Mouse (Mus musculus): ENCODE measurements around the gene Dscaml1. TPM values are rescaled to one million over a fixed set of nuclear protein-coding genes. Genes with fewer than 3 reads are reported as not detected.
A peak's percentile ranks its signal among the peaks of the same experiment; 100 is the strongest.

Dscaml1 gene
- total and polyA plus RNA-seq, 2 experiments from 2014 or later, result 0.04 to 0.84 TPM

DNA sequence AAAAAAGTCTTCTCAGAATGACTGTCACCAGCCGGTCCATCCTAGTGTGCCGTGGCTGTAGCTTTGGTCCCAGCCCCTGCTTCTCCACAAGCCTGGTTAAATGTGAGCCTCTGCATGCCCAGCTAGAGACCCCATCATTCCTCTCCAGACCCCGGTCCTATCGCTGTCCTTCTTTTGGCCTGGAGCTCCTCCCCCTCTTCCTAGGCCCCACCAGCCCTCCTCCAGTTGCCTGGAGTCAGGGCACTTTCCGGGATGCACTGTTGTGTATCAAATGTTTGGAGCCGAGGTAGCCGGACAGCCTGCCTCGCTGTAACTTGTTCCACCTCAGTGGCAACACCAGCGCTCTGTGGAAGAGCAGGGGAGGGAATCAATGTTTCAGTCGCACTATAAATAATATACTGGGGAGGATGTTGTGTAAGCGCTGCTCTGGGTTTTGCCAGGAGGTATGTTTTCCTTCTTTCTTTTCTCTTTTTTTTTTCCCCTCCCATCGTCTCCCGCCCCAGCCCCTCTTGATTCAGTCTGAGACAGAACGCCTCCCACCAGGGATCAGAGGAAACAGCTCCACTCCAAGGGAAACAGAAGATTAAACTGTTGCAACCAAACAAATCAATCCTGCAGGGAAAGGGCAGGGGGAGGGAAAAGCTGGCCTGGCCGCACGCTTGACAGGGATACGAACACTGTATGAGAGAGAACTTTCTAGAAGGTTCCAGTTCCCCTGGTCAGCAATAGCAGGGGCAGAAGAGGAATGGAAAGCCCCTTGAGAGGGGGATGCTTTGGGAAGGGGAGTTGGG lies 128.8 kb downstream of the Dscaml1 start:
- no peak overlapping the region for H3K4me2 ChIP-seq (ENCODE audit: low read depth, low read length)
- H3K4me1 ChIP-seq (ENCODE audit: control insufficient read depth, insufficient read depth), result peaks cover 3% of the 10 kb centered on the region; the same call in 1 of the 2 replicates
- H3K9me3 ChIP-seq (replicated peaks; ENCODE audit: control insufficient read depth, low read length), result no peaks in the 10 kb centered on the region
- DNase-seq (ENCODE audit: low spot score), result peak; percentile 22
- no peaks in the 10 kb centered on the region for H3K27me3 ChIP-seq (ENCODE audit: control insufficient read depth, insufficient read depth, low read length)
- ATAC-seq (ENCODE audit: insufficient read depth, low read depth), result 0 out of 2 replicates have a peak, but pooled peaks have one; percentile 27
- H3K27ac ChIP-seq (ENCODE audit: low read depth), result no peak overlapping the region
- TF ChIP-seq CTCF (IDR thresholded peaks at IDR 0.05; ENCODE audit: low read depth) (no peak), EP300 (IDR thresholded peaks at IDR 0.05; ENCODE audit: low read depth) (no peak)
- H3K4me3 ChIP-seq (ENCODE audit: low read depth, low read length), result no peak overlapping the region
- 32% methylated on average over 17 of the region's 17 CpGs for WGBS
- no peaks in the 10 kb centered on the region for H3K36me3 ChIP-seq (replicated peaks; ENCODE audit: control insufficient read depth, insufficient read depth, low read length)
- H3K9ac ChIP-seq (replicated peaks; ENCODE audit: low read depth, low read length), result no peak overlapping the region

GRCm38 (mm10) chr9:45556882-45557281 lies 130.5 kb downstream of the Dscaml1 start:
- no peaks in the 10 kb centered on the region for H3K9me3 ChIP-seq (replicated peaks; ENCODE audit: control insufficient read depth, low read length)
- H3K4me1 ChIP-seq (ENCODE audit: control insufficient read depth, insufficient read depth), result peaks cover 3% of the 10 kb centered on the region; the same call in 1 of the 2 replicates
- H3K4me2 ChIP-seq (ENCODE audit: low read depth, low read length), result no peak overlapping the region
- DNase-seq (ENCODE audit: low spot score) (no peak), ATAC-seq (ENCODE audit: insufficient read depth, low read depth) (no peak)
- no peaks in the 10 kb centered on the region for H3K36me3 ChIP-seq (replicated peaks; ENCODE audit: control insufficient read depth, insufficient read depth, low read length)
- no peaks in the 10 kb centered on the region for H3K27me3 ChIP-seq (ENCODE audit: control insufficient read depth, insufficient read depth, low read length)
- H3K9ac ChIP-seq (replicated peaks; ENCODE audit: low read depth, low read length), result no peak overlapping the region
- TF ChIP-seq CTCF (IDR thresholded peaks at IDR 0.05; ENCODE audit: low read depth) (no peak), EP300 (IDR thresholded peaks at IDR 0.05; ENCODE audit: low read depth) (no peak)
- WGBS, result 87% methylated on average over 3 of the region's 3 CpGs
- no peak overlapping the region for H3K27ac ChIP-seq (ENCODE audit: low read depth)
- H3K4me3 ChIP-seq (ENCODE audit: low read depth, low read length), result no peak overlapping the region

GRCm38 (mm10) chr9:45560987-45561386 lies 134.6 kb downstream of the Dscaml1 start:
- 70% methylated on average over 6 of the region's 6 CpGs for WGBS
- H3K27ac ChIP-seq (ENCODE audit: low read depth), result no peak overlapping the region

DNA sequence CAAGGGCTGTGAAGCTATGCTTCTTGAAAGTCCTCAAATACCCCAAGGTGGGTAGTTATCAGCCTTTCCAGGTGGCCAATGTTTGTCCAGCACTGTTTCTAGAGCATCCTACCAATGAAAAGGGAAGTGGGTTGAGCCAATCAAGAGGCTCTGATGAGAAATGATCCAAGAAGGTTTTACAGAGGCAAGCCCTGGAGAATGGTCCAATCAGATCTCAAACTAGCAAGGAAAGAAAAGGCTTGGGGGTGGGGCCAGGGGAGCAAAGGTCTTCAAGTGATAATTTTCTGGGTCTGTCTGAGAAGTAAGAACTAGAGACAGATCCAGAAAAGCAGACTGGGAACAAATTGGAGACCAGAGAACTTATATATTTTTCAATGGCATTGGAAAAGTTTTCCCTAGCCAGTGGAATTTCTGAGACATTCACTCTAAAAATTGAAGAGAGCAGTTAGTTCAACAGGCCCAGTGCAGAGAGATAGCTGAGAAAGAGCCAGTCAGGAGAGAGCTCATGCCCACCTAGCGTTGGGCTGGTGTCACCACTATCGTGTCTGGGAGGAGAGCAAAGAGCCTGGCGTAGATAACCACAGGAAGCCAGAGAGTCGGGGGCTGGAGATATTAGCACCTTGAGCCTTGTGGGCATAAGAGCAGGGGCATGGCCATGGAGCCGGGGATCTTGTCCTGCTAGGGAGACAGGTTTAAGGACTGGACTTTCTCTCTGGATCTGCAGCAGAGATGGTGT lies 140.6 kb downstream of the Dscaml1 start:
- no peaks in the 10 kb centered on the region for H3K4me1 ChIP-seq (ENCODE audit: control insufficient read depth, insufficient read depth)
- H3K36me3 ChIP-seq (replicated peaks; ENCODE audit: control insufficient read depth, insufficient read depth, low read length), result no peaks in the 10 kb centered on the region
- no peak for ATAC-seq (ENCODE audit: insufficient read depth, low read depth)
- H3K9me3 ChIP-seq (replicated peaks; ENCODE audit: control insufficient read depth, low read length), result no peaks in the 10 kb centered on the region
- DNase-seq (ENCODE audit: low spot score), result no peak
- H3K27ac ChIP-seq (ENCODE audit: low read depth), result no peak overlapping the region
- H3K4me2 ChIP-seq (ENCODE audit: low read depth, low read length), result no peak overlapping the region
- 40% methylated on average over 5 of the region's 5 CpGs for WGBS
- no peaks in the 10 kb centered on the region for H3K27me3 ChIP-seq (ENCODE audit: control insufficient read depth, insufficient read depth, low read length)
- H3K4me3 ChIP-seq (ENCODE audit: low read depth, low read length), result no peak overlapping the region
- H3K9ac ChIP-seq (replicated peaks; ENCODE audit: low read depth, low read length), result no peak overlapping the region
- no peak for TF ChIP-seq EP300 (IDR thresholded peaks at IDR 0.05; ENCODE audit: low read depth)
- no peak for TF ChIP-seq CTCF (IDR thresholded peaks at IDR 0.05; ENCODE audit: low read depth)

More at GRCm38 (mm10) chr9:45560987-45561386, 134.6 kb downstream of the Dscaml1 start:
- H3K4me1 ChIP-seq (ENCODE audit: control insufficient read depth, insufficient read depth), result no peaks in the 10 kb centered on the region
- DNase-seq (ENCODE audit: low spot score) (no peak), ATAC-seq (ENCODE audit: insufficient read depth, low read depth) (no peak)
- H3K36me3 ChIP-seq (replicated peaks; ENCODE audit: control insufficient read depth, insufficient read depth, low read length), result no peaks in the 10 kb centered on the region
- H3K9me3 ChIP-seq (replicated peaks; ENCODE audit: control insufficient read depth, low read length), result no peaks in the 10 kb centered on the region
- H3K4me3 ChIP-seq (ENCODE audit: low read depth, low read length), result no peak overlapping the region
- H3K9ac ChIP-seq (replicated peaks; ENCODE audit: low read depth, low read length), result no peak overlapping the region
- H3K4me2 ChIP-seq (ENCODE audit: low read depth, low read length), result no peak overlapping the region
- no peaks in the 10 kb centered on the region for H3K27me3 ChIP-seq (ENCODE audit: control insufficient read depth, insufficient read depth, low read length)
- TF ChIP-seq EP300 (IDR thresholded peaks at IDR 0.05; ENCODE audit: low read depth) (no peak), CTCF (IDR thresholded peaks at IDR 0.05; ENCODE audit: low read depth) (no peak)

DNA sequence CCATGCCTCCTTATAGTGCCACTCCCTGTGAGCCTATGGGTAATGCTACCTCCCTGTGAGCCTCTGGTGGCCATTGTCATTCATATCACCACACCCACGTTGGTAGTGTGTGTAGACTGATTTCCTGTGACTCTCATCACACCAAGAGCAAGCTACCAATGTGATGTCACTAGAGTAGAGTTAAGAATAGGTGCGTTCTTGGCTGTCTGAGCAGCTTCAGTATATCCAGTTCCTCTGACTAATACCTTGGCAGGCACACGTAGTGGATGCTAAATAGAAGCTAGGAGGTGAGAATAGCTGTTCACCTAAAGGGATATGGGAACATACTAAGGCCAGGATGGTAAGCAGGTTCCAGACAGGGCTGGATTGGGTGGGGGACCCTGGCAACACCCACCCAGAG lies 143.3 kb downstream of the Dscaml1 start:
- H3K4me1 ChIP-seq (ENCODE audit: control insufficient read depth, insufficient read depth), result no peaks in the 10 kb centered on the region
- DNase-seq (ENCODE audit: low spot score) (no peak), ATAC-seq (ENCODE audit: insufficient read depth, low read depth) (no peak)
- no peaks in the 10 kb centered on the region for H3K36me3 ChIP-seq (replicated peaks; ENCODE audit: control insufficient read depth, insufficient read depth, low read length)
- 59% methylated on average over 3 of the region's 3 CpGs for WGBS
- H3K4me3 ChIP-seq (ENCODE audit: low read depth, low read length), result no peak overlapping the region
- no peaks in the 10 kb centered on the region for H3K9me3 ChIP-seq (replicated peaks; ENCODE audit: control insufficient read depth, low read length)
- H3K27ac ChIP-seq (ENCODE audit: low read depth), result no peak overlapping the region
- H3K9ac ChIP-seq (replicated peaks; ENCODE audit: low read depth, low read length), result no peak overlapping the region
- no peak overlapping the region for H3K4me2 ChIP-seq (ENCODE audit: low read depth, low read length)
- no peaks in the 10 kb centered on the region for H3K27me3 ChIP-seq (ENCODE audit: control insufficient read depth, insufficient read depth, low read length)
- TF ChIP-seq EP300 (IDR thresholded peaks at IDR 0.05; ENCODE audit: low read depth), result no peak
- TF ChIP-seq CTCF (IDR thresholded peaks at IDR 0.05; ENCODE audit: low read depth), result no peak
